Mouse (Mus musculus) midbrain, postnatal 0 days (tissue): Measurements from ENCODE around the gene Gucy2f. TPM values are rescaled to one million over a fixed set of nuclear protein-coding genes. Genes with fewer than 3 reads are reported as not detected.

Source experiments
- ATAC-seq: fragments of 200-750 bp; cut with Nextera tagmentation; 2 replicates; pipeline ENCODE4 v1.8.0; 2017; ENCODE audit warnings: moderate number of reproducible peaks, mild to moderate bottlenecking, moderate TSS enrichment, moderate library complexity; ENCODE audit not compliant: low FRiP score
- DNase-seq: peaks from one replicate; pipeline ENCODE4 v3.0.0-alpha.2; 2015; ENCODE audit warnings: low spot score
- H3K27ac ChIP-seq: fragments of 300-500 bp; sonication (generic); 2 replicates; pipeline ENCODE4 v1.5.1; 2014; ENCODE audit warnings: low read depth, mild to moderate bottlenecking, low read length, mixed read lengths
- H3K27me3 ChIP-seq: fragments of 300-500 bp; sonication (generic); 2 replicates; pipeline ENCODE4 v1.6.1; 2014; ENCODE audit warnings: low read length, control low read depth, mixed read lengths; ENCODE audit not compliant: insufficient read depth
- H3K36me3 ChIP-seq: fragments of 300-500 bp; sonication (generic); 2 replicates; pipeline ENCODE4 v1.6.1; 2014; ENCODE audit warnings: low read length, control low read depth, mixed read lengths; ENCODE audit not compliant: insufficient read depth
- H3K4me1 ChIP-seq: fragments of 300-500 bp; sonication (generic); 2 replicates; pipeline ENCODE4 v1.6.1; 2014; ENCODE audit warnings: mild to moderate bottlenecking, control low read depth, antibody characterized with exemption, low read length, mixed read lengths; ENCODE audit not compliant: insufficient read depth
- H3K4me2 ChIP-seq: fragments of 300-500 bp; sonication (generic); 2 replicates; pipeline ENCODE4 v1.6.1; 2014; ENCODE audit warnings: low read depth, mild to moderate bottlenecking, low read length, mixed read lengths; ENCODE audit not compliant: poor library complexity, severe bottlenecking
- H3K4me3 ChIP-seq: fragments of 300-500 bp; sonication (generic); 2 replicates; pipeline ENCODE4 v1.5.1; 2014; ENCODE audit warnings: low read depth, mild to moderate bottlenecking, low read length, moderate library complexity
- H3K9ac ChIP-seq: fragments of 300-500 bp; sonication (generic); replicated peaks from 2 replicates; pipeline ENCODE4 v1.6.1; 2014; ENCODE audit warnings: mild to moderate bottlenecking, low read length, moderate library complexity, mixed read lengths; ENCODE audit not compliant: poor library complexity, severe bottlenecking
- H3K9me3 ChIP-seq: fragments of 300-500 bp; sonication (generic); 2 replicates; pipeline ENCODE4 v1.6.1; 2016; ENCODE audit warnings: low read length, control low read depth
- CTCF ChIP-seq: IDR thresholded peaks from 2 replicates; pipeline ENCODE4 v1.5.1; 2016; ENCODE audit warnings: antibody characterized with exemption, mild to moderate bottlenecking
- WGBS: fragments of 180-500 bp; shearing (Covaris S2); extraction: QIAGEN DNeasy Blood & Tissue Kit; methylation state at CpG from one replicate; pipeline ENCODE4 v1.1.7; 2014; 5-methylcytosine and 5-hydroxymethylcytosine counted together
- polyA plus RNA-seq: library from polyadenylated mRNA; unstranded; fragments of >200 nt; fragmentation: Nextera tagmentation; extraction: Ambion mirVana; gene quantifications from 2 replicates; pipeline ENCODE4 v1.2.1, GENCODE M21; 2015
- total RNA-seq: library from RNA; depleted of rRNA; stranded (reverse); fragments of >200 nt; gene quantifications from 2 replicates; pipeline ENCODE4 v1.2.3, GENCODE M21; 2014; rRNA removed

The Gucy2f gene
- total and polyA plus RNA-seq, 2 experiments from 2014 or later: 0.14 to 0.44 TPM

- no peak for ATAC-seq
- H3K36me3 ChIP-seq: no peaks in the 10 kb centered on the region
- no peak for DNase-seq
- no peaks in the 10 kb centered on the region for H3K9me3 ChIP-seq
- no peak overlapping the region for H3K27ac ChIP-seq
- no peaks in the 10 kb centered on the region for H3K27me3 ChIP-seq
- no peaks in the 10 kb centered on the region for H3K4me1 ChIP-seq
- H3K4me2 ChIP-seq: no peak overlapping the region
- no peak overlapping the region for H3K9ac ChIP-seq
- 67% methylated on average over 5 of the region's 5 CpGs for WGBS
- TF ChIP-seq CTCF: no peak
- H3K4me3 ChIP-seq: no peak overlapping the region
Observed at GRCm38 (mm10) chrX:142095579-142095978, 101.2 kb downstream of the Gucy2f start.

- Histone ChIP-seq H3K9ac (no peak overlapping the region), H3K9me3 (no peaks in the 10 kb centered on the region), H3K4me2 (no peak overlapping the region), H3K27me3 (no peaks in the 10 kb centered on the region), H3K4me3 (no peak overlapping the region), H3K36me3 (no peaks in the 10 kb centered on the region), H3K27ac (no peak overlapping the region), H3K4me1 (no peaks in the 10 kb centered on the region)
- WGBS: 77% methylated on average over 3 of the region's 3 CpGs
- TF ChIP-seq CTCF: no peak
- ATAC-seq (no peak), DNase-seq (no peak)
Observed at GRCm38 (mm10) chrX:142062585-142062984, 134.1 kb downstream of the Gucy2f start.

Other genes with a start within 250 kb of the Gucy2f start
- gene Nxt2, start 29.8 kb upstream of the Gucy2f start, total RNA-seq: 18.8 and 22.4 TPM in 2 replicates
- gene Nxt2, start 29.8 kb upstream of the Gucy2f start, polyA plus RNA-seq: 23.5 and 24.4 TPM in 2 replicates
- gene Kcne1l, start 109.4 kb upstream of the Gucy2f start, total RNA-seq: 43.4 and 55.7 TPM in 2 replicates
- 39.5 and 40.6 TPM in 2 replicates for gene Kcne1l, start 109.4 kb upstream of the Gucy2f start, polyA plus RNA-seq
- 42.6 and 46.6 TPM in 2 replicates for gene Acsl4, start 193.6 kb upstream of the Gucy2f start, total RNA-seq
- gene Acsl4, start 193.6 kb upstream of the Gucy2f start, polyA plus RNA-seq: 28.6 and 30.6 TPM in 2 replicates